Mouse (Mus musculus) neural tube, embryonic 15.5 days (tissue): ENCODE measurements around the gene Tbc1d4. TPM values are rescaled to one million over a fixed set of nuclear protein-coding genes. Genes with fewer than 3 reads are reported as not detected.

Experiments
- ATAC-seq: fragments of 200-750 bp; cut with Nextera tagmentation; 2 replicates; pipeline ENCODE4 v1.8.0; 2017; ENCODE audit warnings: mild to moderate bottlenecking, moderate TSS enrichment, moderate library complexity; ENCODE audit not compliant: low FRiP score
- H3K27ac ChIP-seq: fragments of 300-500 bp; sonication (generic); replicated peaks from 2 replicates; pipeline ENCODE4 v1.5.1; 2015; ENCODE audit warnings: mild to moderate bottlenecking, inconsistent platforms
- H3K27me3 ChIP-seq: fragments of 300-500 bp; sonication (generic); replicated peaks from 2 replicates; pipeline ENCODE4 v1.6.1; 2015; ENCODE audit warnings: inconsistent platforms
- H3K36me3 ChIP-seq: fragments of 300-500 bp; sonication (generic); 2 replicates; pipeline ENCODE4 v1.6.1; 2015; ENCODE audit warnings: inconsistent platforms
- H3K4me1 ChIP-seq: fragments of 300-500 bp; sonication (generic); 2 replicates; pipeline ENCODE4 v1.6.1; 2015; ENCODE audit warnings: inconsistent platforms
- H3K4me2 ChIP-seq: fragments of 300-500 bp; sonication (generic); 2 replicates; pipeline ENCODE4 v1.6.1; 2015; ENCODE audit warnings: inconsistent platforms, mild to moderate bottlenecking, moderate library complexity
- H3K4me3 ChIP-seq: fragments of 300-500 bp; sonication (generic); replicated peaks from 2 replicates; pipeline ENCODE4 v1.5.1; 2015; ENCODE audit warnings: mild to moderate bottlenecking, inconsistent platforms
- H3K9ac ChIP-seq: fragments of 300-500 bp; sonication (generic); replicated peaks from 2 replicates; pipeline ENCODE4 v1.6.1; 2015; ENCODE audit warnings: mild to moderate bottlenecking, inconsistent platforms
- H3K9me3 ChIP-seq: fragments of 300-500 bp; sonication (generic); replicated peaks from 2 replicates; pipeline ENCODE4 v1.6.1; 2016; ENCODE audit warnings: inconsistent platforms
- WGBS: fragments of 180-500 bp; shearing (Covaris S2); methylation state at CpG from one replicate; pipeline ENCODE4 v1.1.7; 2015; ENCODE audit warnings: mixed read lengths; 5-methylcytosine and 5-hydroxymethylcytosine counted together
- polyA plus RNA-seq: library from polyadenylated mRNA; unstranded; fragments of >200 nt; fragmentation: Nextera tagmentation; extraction: Ambion mirVana; gene quantifications from 2 replicates; pipeline ENCODE4 v1.2.1, GENCODE M21; 2015

Tbc1d4 gene
- polyA plus RNA-seq, 1 experiment from 2014 or later, result 8.4 TPM

GRCm38 (mm10) chr14:101519964-101520363 is 89.0 kb downstream of the Tbc1d4 start:
- ATAC-seq, result no peak
- no peaks in the 10 kb centered on the region for H3K36me3 ChIP-seq
- no peaks in the 10 kb centered on the region for H3K4me1 ChIP-seq
- H3K4me2 ChIP-seq, result no peak overlapping the region
- no peak overlapping the region for H3K27ac ChIP-seq
- no peak overlapping the region for H3K4me3 ChIP-seq
- H3K9me3 ChIP-seq, result no peaks in the 10 kb centered on the region
- H3K9ac ChIP-seq, result no peak overlapping the region
- 79% methylated on average over 2 of the region's 2 CpGs for WGBS
- H3K27me3 ChIP-seq, result no peaks in the 10 kb centered on the region

- H3K4me3 ChIP-seq, result no peak overlapping the region
- no peak overlapping the region for H3K9ac ChIP-seq
- no peak overlapping the region for H3K27ac ChIP-seq
- no peak overlapping the region for H3K4me2 ChIP-seq
- WGBS, result 57% methylated on average over 14 of the region's 14 CpGs
- no peak for ATAC-seq
- H3K4me1 ChIP-seq, result peaks cover 5% of the 10 kb centered on the region; the same call in 1 of the 2 replicates
- no peaks in the 10 kb centered on the region for H3K27me3 ChIP-seq
- H3K36me3 ChIP-seq, result no peaks in the 10 kb centered on the region
- H3K9me3 ChIP-seq, result no peaks in the 10 kb centered on the region
These were observed 90.7 kb downstream of the Tbc1d4 start for GRCm38 (mm10) chr14:101518259-101518658.

- no peaks in the 10 kb centered on the region for H3K36me3 ChIP-seq
- no peak overlapping the region for H3K4me3 ChIP-seq
- no peak for ATAC-seq
- H3K4me2 ChIP-seq, result no peak overlapping the region
- H3K27ac ChIP-seq, result no peak overlapping the region
- 67% methylated on average over 6 of the region's 6 CpGs for WGBS
- no peak overlapping the region for H3K9ac ChIP-seq
- no peaks in the 10 kb centered on the region for H3K27me3 ChIP-seq
- H3K9me3 ChIP-seq, result no peaks in the 10 kb centered on the region
- peaks cover 5% of the 10 kb centered on the region; the same call in 1 of the 2 replicates for H3K4me1 ChIP-seq
These were observed 91.2 kb downstream of the Tbc1d4 start for GRCm38 (mm10) chr14:101517801-101518200.

GRCm38 (mm10) chr14:101517341-101517740 is 91.7 kb downstream of the Tbc1d4 start:
- Histone ChIP-seq H3K9me3 (no peaks in the 10 kb centered on the region), H3K4me1 (peaks cover 5% of the 10 kb centered on the region; the same call in 1 of the 2 replicates), H3K36me3 (no peaks in the 10 kb centered on the region), H3K27me3 (no peaks in the 10 kb centered on the region), H3K27ac (no peak overlapping the region), H3K9ac (no peak overlapping the region), H3K4me3 (no peak overlapping the region), H3K4me2 (no peak overlapping the region)
- ATAC-seq, result no peak
- 34% methylated on average over 5 of the region's 5 CpGs for WGBS

GRCm38 (mm10) chr14:101516864-101517263 is 92.1 kb downstream of the Tbc1d4 start:
- Histone ChIP-seq H3K27me3 (no peaks in the 10 kb centered on the region), H3K9ac (no peak overlapping the region), H3K4me2 (no peak overlapping the region), H3K27ac (no peak overlapping the region), H3K36me3 (no peaks in the 10 kb centered on the region), H3K4me1 (peaks cover 5% of the 10 kb centered on the region; the same call in 1 of the 2 replicates), H3K4me3 (no peak overlapping the region), H3K9me3 (no peaks in the 10 kb centered on the region)
- no peak for ATAC-seq
- WGBS, result 31% methylated on average over 5 of the region's 5 CpGs

GRCm38 (mm10) chr14:101516031-101516430 is 93.0 kb downstream of the Tbc1d4 start:
- Histone ChIP-seq H3K9me3 (no peaks in the 10 kb centered on the region), H3K27me3 (no peaks in the 10 kb centered on the region), H3K4me2 (no peak overlapping the region), H3K4me3 (no peak overlapping the region), H3K36me3 (no peaks in the 10 kb centered on the region), H3K4me1 (peaks cover 5% of the 10 kb centered on the region; the same call in 1 of the 2 replicates), H3K9ac (no peak overlapping the region), H3K27ac (no peak overlapping the region)
- no peak for ATAC-seq
- 93% methylated on average over 11 of the region's 11 CpGs for WGBS

GRCm38 (mm10) chr14:101515271-101515670 is 93.7 kb downstream of the Tbc1d4 start:
- Histone ChIP-seq H3K36me3 (no peaks in the 10 kb centered on the region), H3K9ac (no peak overlapping the region), H3K27ac (no peak overlapping the region), H3K27me3 (no peaks in the 10 kb centered on the region), H3K9me3 (no peaks in the 10 kb centered on the region), H3K4me1 (peaks cover 5% of the 10 kb centered on the region; the same call in 1 of the 2 replicates), H3K4me3 (no peak overlapping the region), H3K4me2 (no peak overlapping the region)
- 65% methylated on average over 4 of the region's 4 CpGs for WGBS
- no peak for ATAC-seq

GRCm38 (mm10) chr14:101514557-101514971 is 94.4 kb downstream of the Tbc1d4 start:
- Histone ChIP-seq H3K4me1 (peaks cover 7% of the 10 kb centered on the region; the same call in 1 of the 2 replicates), H3K36me3 (no peaks in the 10 kb centered on the region), H3K4me2 (no peak overlapping the region), H3K9ac (no peak overlapping the region), H3K27ac (no peak overlapping the region), H3K9me3 (no peaks in the 10 kb centered on the region), H3K4me3 (no peak overlapping the region), H3K27me3 (no peaks in the 10 kb centered on the region)
- WGBS, result 7% methylated on average over 5 of the region's 5 CpGs
- ATAC-seq, result peak; percentile 67

GRCm38 (mm10) chr14:101513163-101513562 is 95.8 kb downstream of the Tbc1d4 start:
- no peaks in the 10 kb centered on the region for H3K9me3 ChIP-seq
- no peaks in the 10 kb centered on the region for H3K36me3 ChIP-seq
- no peak overlapping the region for H3K27ac ChIP-seq
- no peak for ATAC-seq
- peaks cover 7% of the 10 kb centered on the region; the same call in 1 of the 2 replicates for H3K4me1 ChIP-seq
- no peak overlapping the region for H3K4me2 ChIP-seq
- no peak overlapping the region for H3K4me3 ChIP-seq
- H3K27me3 ChIP-seq, result no peaks in the 10 kb centered on the region
- no peak overlapping the region for H3K9ac ChIP-seq
- 85% methylated on average over 11 of the region's 11 CpGs for WGBS

- H3K9ac ChIP-seq, result no peak overlapping the region
- H3K4me1 ChIP-seq, result peaks cover 7% of the 10 kb centered on the region; the same call in 1 of the 2 replicates
- no peaks in the 10 kb centered on the region for H3K27me3 ChIP-seq
- no peak overlapping the region for H3K4me2 ChIP-seq
- ATAC-seq, result no peak
- H3K27ac ChIP-seq, result no peak overlapping the region
- no peaks in the 10 kb centered on the region for H3K36me3 ChIP-seq
- no peaks in the 10 kb centered on the region for H3K9me3 ChIP-seq
- WGBS, result 73% methylated on average over 8 of the region's 8 CpGs
- no peak overlapping the region for H3K4me3 ChIP-seq
These were observed 97.6 kb downstream of the Tbc1d4 start for GRCm38 (mm10) chr14:101511410-101511809.

- H3K4me1 ChIP-seq, result peaks cover 7% of the 10 kb centered on the region; the same call in 1 of the 2 replicates
- 70% methylated on average over 13 of the region's 13 CpGs for WGBS
- no peaks in the 10 kb centered on the region for H3K27me3 ChIP-seq
- H3K27ac ChIP-seq, result no peak overlapping the region
- no peak for ATAC-seq
- H3K9ac ChIP-seq, result no peak overlapping the region
- no peaks in the 10 kb centered on the region for H3K9me3 ChIP-seq
- H3K36me3 ChIP-seq, result no peaks in the 10 kb centered on the region
- no peak overlapping the region for H3K4me3 ChIP-seq
- no peak overlapping the region for H3K4me2 ChIP-seq
These were observed 98.3 kb downstream of the Tbc1d4 start for GRCm38 (mm10) chr14:101510540-101511313.

- H3K4me1 ChIP-seq, result peaks cover 7% of the 10 kb centered on the region; the same call in 1 of the 2 replicates
- no peaks in the 10 kb centered on the region for H3K36me3 ChIP-seq
- no peak overlapping the region for H3K4me2 ChIP-seq
- H3K9ac ChIP-seq, result no peak overlapping the region
- WGBS, result 75% methylated on average over 7 of the region's 7 CpGs
- H3K27me3 ChIP-seq, result no peaks in the 10 kb centered on the region
- H3K27ac ChIP-seq, result no peak overlapping the region
- H3K4me3 ChIP-seq, result no peak overlapping the region
- ATAC-seq, result no peak
- no peaks in the 10 kb centered on the region for H3K9me3 ChIP-seq
These were observed 99.2 kb downstream of the Tbc1d4 start for GRCm38 (mm10) chr14:101509759-101510158.
